Mouse (Mus musculus): ENCODE measurements around the gene G3bp1.

The G3bp1 gene

DNA sequence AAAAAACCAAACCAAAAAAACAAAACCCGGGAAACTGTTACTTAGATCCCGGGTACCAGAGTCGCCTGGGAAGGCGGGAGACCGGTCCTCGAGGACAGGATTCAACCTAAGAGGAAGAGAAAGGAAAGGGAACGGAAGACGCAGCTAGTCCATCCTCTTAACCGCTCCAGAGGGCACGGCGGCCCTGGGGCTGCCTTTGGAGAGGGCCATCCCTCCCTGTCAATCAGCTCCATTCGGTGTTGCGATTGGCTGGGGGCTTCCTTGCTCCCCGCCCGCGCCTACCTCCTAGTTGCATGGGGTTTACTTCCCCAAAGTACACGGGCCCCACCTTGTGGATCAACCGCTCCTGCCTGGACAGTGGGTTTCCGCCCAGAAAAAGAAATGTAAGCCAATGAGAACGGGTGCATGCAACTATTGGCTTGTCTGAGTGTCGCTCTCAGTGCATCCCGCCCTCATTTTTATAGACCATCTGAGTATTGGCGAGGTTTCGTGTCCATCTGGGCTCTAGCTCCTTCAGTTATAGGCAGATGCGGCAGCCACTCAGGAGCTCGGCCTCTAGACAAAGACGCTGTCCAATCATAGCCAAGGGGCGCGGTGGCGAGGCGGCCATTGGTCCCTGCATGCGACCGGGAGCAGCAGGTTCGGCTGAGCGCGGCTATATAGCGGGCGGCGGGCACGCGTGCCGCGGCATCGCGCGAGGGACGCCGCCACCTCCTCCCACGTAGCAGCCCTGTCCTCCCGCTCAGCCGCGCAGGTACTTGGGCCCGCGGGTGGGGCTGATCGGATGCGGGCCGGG is at the start of gene G3bp1:
TSS of gene G3bp1 (plus strand) at position 638 of the 796 bp plus-strand sequence.
- DNase-seq: peak; percentile 100

DNA sequence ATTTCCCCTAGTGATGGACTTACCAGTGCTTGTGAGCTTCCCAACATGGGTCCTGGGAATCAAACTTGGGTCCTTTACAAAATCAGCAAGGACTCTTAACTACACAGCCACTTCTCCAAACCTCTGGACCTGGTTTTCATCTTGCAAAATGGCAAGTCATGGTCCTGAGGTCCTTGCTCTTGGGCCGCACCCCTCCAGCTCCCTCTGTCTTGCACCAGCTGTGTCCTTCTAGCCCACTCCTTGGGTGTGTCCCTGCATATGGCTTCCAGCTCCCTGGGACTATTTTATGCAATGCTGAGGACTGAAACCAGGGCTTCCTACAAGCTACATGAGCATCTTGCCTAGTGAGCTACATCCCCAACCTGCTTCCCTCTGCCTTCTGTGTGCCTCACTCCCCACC is 46.5 kb upstream of the G3bp1 start, which contains the start of gene Sparc:
TSS of gene Sparc (minus strand) at position 206 of the 400 bp plus-strand sequence.
- DNase-seq: no peak

DNA sequence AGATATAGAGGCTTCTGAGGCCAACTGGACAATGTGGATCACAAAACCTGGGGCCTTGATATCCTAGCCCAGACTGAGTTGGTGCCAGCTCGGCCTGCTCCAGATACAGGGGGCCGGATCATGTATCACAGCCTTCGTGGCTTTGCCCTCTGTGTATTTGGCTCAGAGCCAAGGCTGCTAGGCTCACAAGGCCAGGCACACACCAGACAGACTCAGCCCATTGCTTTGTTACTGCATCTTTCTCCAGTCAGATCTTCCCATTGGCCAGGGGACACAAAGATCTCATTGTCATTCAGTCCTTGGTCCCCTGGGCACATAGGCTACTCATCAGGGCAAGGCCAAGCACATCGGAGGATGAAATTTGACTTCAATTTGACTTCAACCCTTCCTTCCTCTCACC is 45.7 kb upstream of the G3bp1 start:
- DNase-seq: no peak

DNA sequence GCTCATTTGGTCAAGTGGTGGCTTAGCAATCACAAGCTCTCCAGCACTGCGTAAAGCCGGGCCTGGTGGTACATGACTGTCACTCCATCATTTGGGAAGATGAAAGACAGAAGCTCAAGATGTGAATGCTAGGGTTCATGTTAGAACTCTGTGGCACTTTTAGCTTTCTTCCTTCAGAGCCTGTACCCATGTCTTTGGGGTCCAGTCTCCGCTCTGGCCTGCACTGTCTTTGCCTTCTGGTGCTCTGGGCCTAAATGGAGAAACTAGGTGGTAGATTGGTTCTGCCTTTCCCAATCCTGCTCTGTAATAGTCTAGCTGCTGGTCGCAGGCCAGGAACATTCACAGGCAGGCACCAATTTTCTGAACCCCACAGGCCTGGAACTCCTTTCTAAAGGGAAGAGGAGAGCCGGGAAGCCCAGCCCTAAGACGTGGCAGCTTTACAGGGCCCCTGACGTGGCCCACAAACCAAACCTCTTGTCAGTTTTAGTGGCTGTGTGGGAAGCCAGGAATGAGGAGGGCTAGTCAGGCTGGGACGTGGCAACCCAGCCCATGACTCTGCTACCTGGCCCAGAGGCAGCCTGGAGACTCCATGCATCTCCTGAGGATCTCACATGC is 44.6 kb upstream of the G3bp1 start:
- DNase-seq: no peak

DNA sequence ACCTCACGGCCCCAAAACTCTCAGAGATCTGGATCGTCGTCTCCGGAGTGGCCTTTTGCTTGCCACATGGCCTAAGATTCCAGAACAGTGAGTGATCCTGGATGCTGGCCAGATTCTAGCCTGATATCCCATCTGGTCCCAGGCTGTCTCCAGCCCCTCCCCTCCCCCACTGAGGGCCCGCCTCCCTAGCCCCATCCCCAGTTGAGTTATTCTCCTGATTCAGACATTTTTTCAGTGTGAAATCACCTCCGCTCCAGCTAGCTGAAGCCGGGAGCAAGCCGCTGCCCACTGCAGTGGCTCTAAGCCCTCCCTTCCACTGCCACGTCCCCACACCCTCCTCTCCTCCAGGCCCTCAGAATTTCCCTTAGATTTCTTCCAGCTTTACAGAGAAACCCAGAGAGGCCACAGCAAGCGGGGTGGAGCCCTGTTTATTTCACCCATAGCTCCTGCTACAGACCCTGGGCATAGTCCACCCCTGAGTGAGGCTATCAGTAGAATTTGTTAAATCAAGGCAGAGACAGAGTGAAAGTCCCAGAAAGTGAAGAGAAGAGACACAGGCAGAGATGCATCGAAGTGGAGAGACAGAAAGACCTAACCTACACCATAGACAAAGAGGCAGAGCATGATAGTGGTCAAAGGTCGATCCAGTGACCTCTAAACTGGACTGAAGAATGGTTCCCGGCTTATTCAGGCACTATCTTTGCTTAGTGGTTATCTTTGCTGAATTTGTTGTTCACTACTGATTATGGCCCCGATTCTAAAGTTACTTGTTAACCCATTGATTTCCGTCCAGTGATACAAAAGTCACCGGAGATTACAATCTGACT is 41.1 kb upstream of the G3bp1 start:
- DNase-seq: peak; percentile 81

DNA sequence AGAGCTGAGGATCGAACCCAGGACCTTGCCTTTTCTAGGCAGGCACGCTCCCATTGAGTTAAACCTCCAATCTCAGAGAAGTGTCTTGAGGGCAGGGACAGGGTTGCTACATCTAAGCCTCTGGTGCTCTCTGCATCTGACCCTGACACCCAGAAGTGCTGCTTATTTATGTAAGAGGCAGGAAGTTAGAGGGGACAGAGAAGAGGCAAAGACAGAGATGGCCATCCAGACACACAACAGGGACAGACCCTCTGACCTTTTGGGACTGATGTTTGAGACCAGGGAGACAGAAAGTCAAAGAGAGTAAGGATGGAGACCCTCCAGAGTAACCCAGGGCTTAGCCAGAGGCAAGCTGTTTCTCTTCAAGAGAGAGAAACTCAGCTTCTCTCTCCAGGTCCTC is 39.5 kb upstream of the G3bp1 start:
- DNase-seq: no peak

DNA sequence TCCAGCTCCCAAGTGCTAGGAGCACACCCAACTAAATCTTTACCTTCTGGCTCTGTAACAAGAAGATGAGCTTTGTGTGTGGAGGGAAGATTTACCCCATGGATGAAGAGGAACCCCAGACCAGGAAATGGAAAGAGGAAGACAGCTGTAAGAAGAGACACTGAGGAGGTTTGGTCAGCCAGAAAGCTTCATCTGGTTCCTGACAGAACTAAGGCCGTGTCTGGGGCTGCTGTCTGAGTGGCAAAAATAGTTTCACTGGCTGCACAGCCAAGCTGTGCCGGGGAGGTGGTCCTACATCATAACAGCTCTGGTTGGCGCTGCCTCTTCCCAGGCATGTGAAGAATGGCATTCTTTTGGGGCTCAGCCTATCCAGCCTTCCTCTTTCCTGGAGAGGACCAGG is 36.5 kb upstream of the G3bp1 start:
- DNase-seq: no peak

DNA sequence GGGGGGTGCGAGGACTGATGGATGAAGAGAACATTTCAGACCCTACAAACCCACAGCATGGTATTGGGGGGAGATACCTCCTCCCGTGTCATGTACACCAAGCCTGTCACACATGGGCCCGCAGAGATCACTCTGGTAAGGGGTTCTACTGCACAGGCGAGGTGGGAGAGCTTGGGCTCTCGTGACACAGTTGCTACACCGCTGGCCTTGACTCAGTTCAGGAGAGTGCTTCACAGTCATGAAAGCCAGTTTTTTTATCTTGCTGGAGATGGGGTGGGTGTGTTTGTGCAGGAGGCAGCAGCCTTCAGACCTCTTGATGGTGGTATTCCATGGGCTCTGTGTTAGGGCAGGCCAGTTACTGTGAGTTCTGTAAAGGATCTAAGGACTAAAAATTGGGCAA is 33.4 kb upstream of the G3bp1 start:
- DNase-seq: no peak

DNA sequence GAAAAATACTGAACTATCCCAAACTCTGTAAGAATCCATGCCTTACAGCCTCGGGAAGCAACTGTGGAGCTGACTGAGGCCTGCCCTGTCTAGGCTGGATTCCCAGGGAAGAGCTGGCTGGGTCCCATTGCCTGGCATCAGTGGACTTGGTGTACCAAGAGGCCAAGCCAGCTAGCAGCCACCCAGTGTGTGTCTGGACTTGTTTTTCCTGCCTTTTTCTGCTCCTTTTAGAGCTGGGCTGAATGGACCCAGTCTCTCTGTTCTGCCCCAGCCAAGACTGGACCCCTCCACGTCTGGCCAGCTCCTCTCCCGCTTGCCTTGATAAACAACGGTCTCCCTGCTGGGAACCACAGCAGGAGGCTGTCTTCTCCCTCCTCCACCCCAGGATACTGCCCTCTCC is 31.5 kb upstream of the G3bp1 start:
- DNase-seq: no peak

DNA sequence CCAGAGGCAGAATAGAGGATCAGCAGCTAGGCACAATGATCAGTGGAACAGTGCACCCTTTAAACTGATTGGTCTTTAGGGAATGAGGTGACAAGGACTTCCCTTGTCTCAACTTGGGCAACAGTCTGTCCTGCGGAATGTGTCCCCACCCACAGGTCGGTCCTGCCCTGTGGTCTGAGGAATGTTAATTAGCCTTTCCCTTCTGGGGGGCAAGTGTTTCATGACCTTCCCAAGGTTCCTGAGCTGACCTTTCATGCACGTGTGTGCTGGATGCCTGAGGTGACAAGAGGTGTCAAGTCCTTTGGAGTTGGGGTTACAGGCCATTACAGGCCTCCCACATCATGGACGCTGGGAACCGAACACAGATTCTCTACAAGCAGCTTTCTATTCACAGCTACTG is 29.8 kb upstream of the G3bp1 start:
- no peak for DNase-seq

DNA sequence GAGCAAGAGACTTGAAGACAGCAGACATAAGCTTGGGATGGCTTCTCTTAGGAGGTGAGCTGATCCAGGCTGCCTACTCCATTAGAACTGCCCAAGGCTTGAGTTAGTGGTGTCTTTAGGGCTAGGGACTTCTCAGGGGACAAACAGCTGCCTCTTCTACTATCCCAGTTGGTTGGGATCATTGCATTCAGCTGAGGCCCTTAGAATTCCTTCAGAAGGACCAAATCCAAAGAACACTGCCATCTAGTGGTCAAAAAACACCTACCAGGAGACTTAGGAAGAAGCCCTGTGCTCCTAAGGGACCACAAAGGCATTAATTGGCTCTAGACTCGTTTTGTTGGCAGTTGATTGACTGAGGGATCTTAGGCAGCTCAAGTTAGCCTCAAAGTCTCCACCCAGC is 24.7 kb upstream of the G3bp1 start:
- DNase-seq: peak; percentile 21

DNA sequence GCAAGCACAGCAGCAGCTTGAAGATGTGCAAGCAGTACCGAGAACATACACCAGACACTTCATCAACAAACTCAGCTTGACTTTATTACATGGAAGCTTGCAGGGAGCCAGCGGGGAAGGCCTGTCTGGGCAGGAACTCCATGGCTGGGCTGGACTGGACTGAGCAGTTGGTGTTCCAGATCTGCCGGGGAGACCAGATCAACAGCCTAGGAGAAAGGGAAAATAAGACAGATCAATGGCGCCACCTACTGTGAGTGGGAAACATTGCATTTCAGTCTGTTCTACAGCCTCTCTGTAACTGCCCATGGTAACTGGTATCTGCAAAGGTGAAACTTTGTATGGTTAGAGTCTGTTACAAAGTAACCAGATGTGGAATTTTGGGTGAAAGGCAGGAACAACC is 22.9 kb upstream of the G3bp1 start:
- peak; percentile 81 for DNase-seq

DNA sequence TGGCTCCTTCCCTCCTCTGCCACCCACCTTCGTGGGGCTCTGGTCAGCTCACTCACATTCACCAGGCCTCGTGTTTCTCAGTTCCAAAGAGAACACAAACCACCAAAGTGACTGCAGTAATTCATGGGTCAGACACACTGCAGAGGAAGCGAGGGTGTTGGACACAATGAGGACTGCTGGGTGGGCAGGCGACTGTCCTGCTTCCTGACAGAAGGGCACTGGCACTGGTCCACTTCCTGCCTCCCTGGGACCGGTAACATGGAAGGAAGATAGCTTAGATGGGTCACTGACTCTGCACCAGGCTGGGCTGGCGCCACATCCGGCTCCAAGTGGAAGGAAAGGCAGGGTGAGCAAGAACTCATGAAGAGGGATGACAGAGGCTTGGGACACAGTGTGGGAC is 20.0 kb upstream of the G3bp1 start:
- DNase-seq: peak; percentile 53

DNA sequence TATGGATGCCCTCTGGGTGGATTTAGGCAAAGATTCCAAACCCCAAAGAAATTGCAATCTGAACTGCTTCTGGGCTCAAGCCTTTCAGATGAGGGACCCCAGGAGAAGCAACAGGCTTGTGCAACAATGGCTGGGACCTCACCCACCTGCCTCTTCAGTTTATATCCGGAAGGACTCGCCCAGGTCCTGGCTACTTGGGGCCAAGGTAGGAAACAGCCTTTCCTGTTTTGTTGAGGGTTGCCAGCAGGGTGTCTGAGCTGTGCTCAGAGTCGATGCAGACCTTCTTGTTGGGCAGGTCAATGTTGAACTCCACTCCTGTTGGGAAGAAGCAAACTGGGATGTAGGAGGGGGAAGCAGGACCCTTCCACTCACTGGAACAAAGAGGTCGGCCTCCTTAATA is 19.2 kb upstream of the G3bp1 start:
- no peak for DNase-seq

DNA sequence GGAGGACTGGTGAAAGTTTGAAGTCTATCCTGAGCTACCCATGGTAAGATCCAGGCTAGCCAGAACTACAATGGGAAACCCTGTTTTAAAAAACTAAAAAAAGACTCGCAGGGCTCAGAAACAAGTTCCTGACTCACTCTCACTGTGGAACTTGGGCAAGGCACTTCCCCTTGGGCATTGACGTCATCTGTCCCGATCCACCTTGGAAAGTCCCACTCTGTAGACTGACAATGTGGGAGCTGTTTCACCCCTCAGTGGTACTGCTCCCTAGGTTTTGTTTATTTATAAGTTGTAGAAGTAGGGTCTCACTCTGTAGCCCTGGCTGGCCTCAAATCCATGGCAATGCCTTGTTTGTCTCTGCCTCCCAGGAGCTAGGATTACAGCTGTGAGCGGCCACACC is 15.8 kb upstream of the G3bp1 start:
- DNase-seq: peak; percentile 35

DNA sequence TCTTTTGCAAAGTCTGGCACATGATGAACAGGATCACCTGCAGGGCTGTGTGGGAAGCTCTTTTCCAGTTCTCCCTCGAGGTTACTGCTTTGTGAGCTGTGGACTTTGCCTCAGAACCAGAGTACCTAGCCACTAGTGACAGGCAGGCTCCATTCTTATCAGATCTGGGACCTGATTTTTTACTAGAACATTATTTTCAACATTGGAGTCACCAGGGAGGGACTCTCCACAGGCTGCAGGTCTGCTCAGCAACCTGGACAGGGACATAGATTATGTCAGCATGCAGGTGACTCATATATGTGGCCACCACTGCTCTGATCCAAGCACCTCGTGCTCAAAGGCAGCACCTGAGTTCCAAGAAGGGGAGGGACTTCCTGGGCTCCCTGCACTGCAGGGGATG is 14.3 kb upstream of the G3bp1 start:
- no peak for DNase-seq

DNA sequence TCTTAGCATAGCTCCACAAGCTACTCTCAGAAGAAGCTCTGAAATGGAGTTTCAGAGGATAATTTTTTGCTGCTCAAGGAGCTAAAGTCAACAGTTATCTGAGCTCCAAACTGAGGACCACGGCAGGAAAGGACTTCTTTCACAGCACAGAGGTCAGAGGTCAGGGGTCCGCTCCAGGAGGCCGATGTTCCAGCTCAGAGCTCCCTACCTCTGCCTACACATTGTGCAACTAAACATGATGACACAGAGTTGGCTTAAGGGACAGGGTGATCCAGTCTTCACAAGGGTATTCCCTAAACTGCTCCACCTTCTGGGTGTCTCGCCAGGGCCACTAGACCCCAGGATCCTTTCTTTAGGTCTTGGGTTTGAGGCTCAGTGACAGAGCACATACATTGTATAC is 11.0 kb upstream of the G3bp1 start:
- peak; percentile 28 for DNase-seq

DNA sequence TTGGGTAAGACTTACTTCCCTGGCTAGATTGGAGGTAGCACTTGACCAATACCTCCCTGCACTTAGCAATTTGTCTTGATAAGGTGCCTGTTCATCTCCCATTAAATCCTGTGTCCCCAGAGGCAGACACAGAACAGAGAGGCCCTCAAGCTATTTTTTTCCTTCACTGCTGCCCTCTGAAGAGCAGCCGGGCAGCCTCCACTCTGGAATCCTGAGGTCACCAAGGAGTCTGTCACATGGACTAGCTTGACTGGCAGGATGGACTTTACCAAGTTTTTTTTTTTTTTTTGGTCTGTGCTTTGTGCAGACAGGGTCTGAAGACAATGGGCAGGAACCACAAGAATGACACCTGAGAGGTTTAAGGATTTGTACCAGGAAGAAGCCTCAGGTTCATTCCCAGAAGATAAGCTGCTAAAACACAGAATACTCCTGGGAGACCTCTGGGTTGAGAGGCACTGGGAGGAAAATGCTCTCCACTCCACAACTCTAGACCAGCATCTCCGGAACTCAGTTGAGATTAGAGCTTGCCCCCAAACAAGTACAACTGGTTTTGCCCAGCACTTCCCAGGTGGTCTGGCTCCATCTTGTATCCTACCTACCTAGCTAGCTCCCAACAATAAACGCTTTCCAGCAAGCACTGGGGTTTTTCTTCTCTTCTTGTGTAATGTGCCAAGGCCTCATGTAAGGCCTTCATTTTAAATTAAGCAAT is 9.5 kb upstream of the G3bp1 start:
- peak; percentile 25 for DNase-seq

DNA sequence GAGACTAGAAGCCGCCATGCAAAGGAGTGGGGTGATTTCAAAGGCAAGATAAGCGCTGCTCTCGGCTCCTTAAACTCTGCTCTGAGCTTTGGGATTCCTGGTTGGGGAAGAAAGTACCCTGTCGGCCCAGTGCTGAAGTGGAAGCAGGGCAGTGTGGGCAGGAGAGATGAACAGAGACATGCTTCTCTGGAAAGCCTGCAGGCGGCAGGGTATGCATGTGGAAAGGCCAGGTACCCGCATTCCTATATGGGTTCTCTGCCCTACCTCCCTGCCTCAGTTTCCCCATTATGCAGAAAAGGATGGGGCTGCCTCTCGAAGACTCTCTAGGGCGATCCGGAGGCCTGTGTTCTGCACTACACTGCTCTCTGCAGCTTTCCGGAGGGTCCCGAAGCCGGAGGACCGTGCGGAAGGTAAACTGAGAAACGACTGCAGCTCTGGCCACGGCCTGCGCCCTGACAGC is 8.9 kb upstream of the G3bp1 start:
- DNase-seq: no peak

DNA sequence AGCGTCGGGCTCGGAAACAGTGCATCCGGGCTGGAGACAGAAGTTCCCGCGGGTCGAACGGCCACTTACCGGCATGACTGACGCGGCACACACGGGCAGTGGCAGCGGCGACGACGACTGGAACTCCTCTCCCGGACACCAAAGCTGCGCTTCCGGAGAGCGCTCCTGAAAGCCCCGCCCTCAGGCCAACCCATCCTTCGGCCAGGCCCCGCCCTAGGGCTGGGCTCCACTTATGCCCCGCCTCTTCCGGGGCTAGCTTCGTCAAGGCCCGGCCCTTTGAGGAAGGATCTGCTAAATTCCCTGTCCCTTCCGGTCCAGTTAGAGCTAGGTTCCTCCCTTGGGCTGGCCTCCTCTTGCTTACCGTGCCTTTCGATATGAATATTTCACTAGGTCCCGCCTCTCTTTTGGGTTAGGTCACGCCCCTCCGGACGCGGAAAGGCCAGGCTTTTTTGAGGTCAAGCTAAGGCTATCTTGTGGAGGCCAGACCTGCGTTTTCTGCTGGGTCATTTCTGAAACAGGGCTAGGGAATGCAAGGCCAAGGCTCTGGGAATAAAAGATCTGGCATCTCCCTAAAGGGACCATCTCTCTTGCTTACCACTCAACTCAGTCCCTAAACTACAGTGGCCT is 8.4 kb upstream of the G3bp1 start, which contains the start of gene Atox1:
TSS of gene Atox1 (minus strand) at position 221 of the 627 bp plus-strand sequence.
- peak; percentile 99 for DNase-seq

DNA sequence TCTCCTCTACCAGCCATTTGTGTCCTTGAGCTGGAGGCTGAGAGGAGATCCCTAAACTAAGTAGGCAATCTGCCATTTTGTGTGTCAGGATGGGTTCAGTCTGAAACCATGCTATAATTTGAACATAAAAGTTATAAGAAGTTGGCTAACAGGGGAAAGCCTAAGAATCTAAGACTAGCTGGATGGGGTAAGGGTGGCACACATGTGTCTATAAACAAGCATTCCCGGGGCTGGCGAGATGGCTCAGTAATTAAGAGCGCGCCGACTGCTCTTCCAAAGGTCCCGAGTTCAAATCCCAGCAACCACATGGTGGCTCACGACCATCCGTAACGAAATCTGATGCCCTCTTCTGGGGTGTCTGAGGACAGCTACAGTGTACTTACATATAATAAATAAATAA is 7.3 kb upstream of the G3bp1 start:
- no peak for DNase-seq

DNA sequence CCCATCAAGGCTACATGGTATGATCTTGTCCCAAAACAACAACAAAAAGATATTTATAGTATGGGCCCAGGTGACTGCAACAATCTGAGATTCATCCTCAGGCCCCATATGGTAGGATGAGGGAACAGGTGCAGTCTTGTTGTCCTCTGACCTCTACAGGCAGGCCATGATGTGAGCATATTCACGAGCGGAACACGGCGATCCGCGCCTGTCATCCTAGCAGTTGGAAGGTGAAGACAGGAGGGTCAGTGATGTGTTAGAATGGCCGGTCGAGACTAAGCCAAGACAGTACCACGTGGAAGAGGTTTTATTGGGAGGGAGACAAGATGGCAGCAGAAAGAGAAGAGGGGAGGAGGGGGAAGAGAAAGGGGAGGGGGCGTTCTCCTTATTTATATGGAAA is 4.8 kb upstream of the G3bp1 start:
- peak; percentile 39 for DNase-seq

Data from kidney, adult 11 months (tissue).